Mouse (Mus musculus) heart, embryonic 13.5 days (tissue): ENCODE results near the gene Grip1. TPM values are rescaled to one million over a fixed set of nuclear protein-coding genes. Genes with fewer than 3 reads are reported as not detected.

ENCODE experiments used
- polyA plus RNA-seq: library from polyadenylated mRNA; unstranded; fragments of >200 nt; fragmentation: Nextera tagmentation; extraction: Ambion mirVana; gene quantifications from 2 replicates; pipeline ENCODE4 v1.2.1, GENCODE M21; 2015

Gene Grip1
- polyA plus RNA-seq, 1 experiment from 2014 or later, result 2.0 TPM

Other genes starting within 250 kb of the Grip1 start
- gene Cand1, start 213.8 kb upstream of the Grip1 start, polyA plus RNA-seq, result 35.8 and 37.4 TPM in 2 replicates